Mouse (Mus musculus) testis, adult 2 months (tissue): ENCODE measurements at regions not wholly inside any gene's neighbourhood (a gene's known extent, or its start where the extent isn't known, plus 50 kb on each side); places are given as distances from the start of the nearest gene placed in this dataset.

Experiments
- CTCF ChIP-seq: fragments of 200-500 bp; IDR thresholded peaks from 2 replicates; pipeline ENCODE4 v1.5.1; 2012; ENCODE audit warnings: low read depth, mild to moderate bottlenecking, inconsistent platforms, low read length, moderate library complexity; ENCODE audit not compliant: control insufficient read depth, insufficient read depth, insufficient replicate concordance
- POLR2A ChIP-seq: fragments of 200-500 bp; IDR thresholded peaks from 2 replicates; pipeline ENCODE4 v1.6.1; 2012; ENCODE audit warnings: low read depth, mild to moderate bottlenecking, inconsistent platforms, low read length, moderate library complexity; ENCODE audit not compliant: control insufficient read depth

DNA sequence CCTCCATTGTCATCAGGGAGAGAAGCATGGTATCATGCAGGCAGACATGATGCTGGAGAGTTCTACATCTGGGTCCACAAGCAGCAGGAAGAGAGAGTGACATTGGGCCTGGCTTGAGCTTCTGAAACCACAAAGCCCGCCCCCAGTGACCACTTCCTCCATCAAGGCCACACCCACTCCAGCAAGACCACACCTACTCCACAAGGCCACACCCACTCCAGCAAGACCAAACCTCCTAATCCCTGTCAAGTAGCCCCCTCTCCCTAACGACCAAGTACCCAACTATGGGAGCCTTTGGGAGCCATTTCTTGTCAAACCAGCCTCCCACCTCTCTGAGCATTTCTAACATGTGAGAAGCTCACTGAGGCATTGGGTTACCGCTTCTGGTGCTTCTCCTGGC, 209.6 kb downstream of the Rpap3 start:
- TF ChIP-seq CTCF (no peak), POLR2A (no peak)
